Mouse (Mus musculus): ENCODE measurements at regions not wholly inside any gene's neighbourhood (a gene's known extent, or its start where the extent isn't known, plus 50 kb on each side); places are given as distances from the start of the nearest gene placed in this dataset.

- no peak for TF ChIP-seq CTCF (IDR thresholded peaks at IDR 0.05; ENCODE audit: insufficient read depth, low read depth, low read length)
- TF ChIP-seq POLR2A (IDR thresholded peaks at IDR 0.05; ENCODE audit: insufficient read depth, low read depth, low read length): no peak
These were observed 167.6 kb downstream of the Fam198b start for GRCm38 (mm10) chr3:80051963-80052362.

Data from olfactory bulb, adult 2 months (tissue).